Comparison of ENCODE assay signal across 12 mouse cellular contexts in genomic region chr8:122656056-122656999, GRCm38 (mm10). TPM values are rescaled to one million over a fixed set of nuclear protein-coding genes. Genes with fewer than 3 reads are reported as not detected.
A peak's percentile ranks its signal among the peaks of the same experiment; 100 is the strongest.
DNase-seq lines count a peak whose midpoint lies in the region; ATAC-seq and TF ChIP-seq lines count a peak whose summit lies in the region.
"Had no signal": no experiment of that assay in that cellular context is flagged by ENCODE, and none has a peak within 500 bp of the region (broad histone marks: within the 10 kb centered on the region; RNA-seq: fewer than 3 reads in every experiment).

No protein-coding gene starts in this region.

- DNase-seq in liver, postnatal 0 days, result no peak
- DNase-seq in liver, embryonic 11.5 days (ENCODE audit: low spot score), result no peak
- peak; percentile 87 for DNase-seq in heart, adult 18-20 months
- DNase-seq in kidney, postnatal 14 days, result peak; percentile 53
- DNase-seq in stomach, postnatal 0 days (ENCODE audit: low spot score), result peak; percentile 48
- DNase-seq in midbrain, embryonic 10.5 days (ENCODE audit: low spot score), result no peak
- DNase-seq in cerebellum, adult 8-10 months, result no peak
- DNase-seq: thymus, adult 2 months had no signal

- no peak overlapping the region for H3K27ac ChIP-seq in liver, postnatal 0 days (ENCODE audit: low read depth)
- H3K27ac ChIP-seq in liver, embryonic 11.5 days (ENCODE audit: low read depth, low read length), result no peak overlapping the region
- H3K27ac ChIP-seq in stomach, postnatal 0 days (replicated peaks), result 0 out of 2 replicates have a peak overlapping the region, but pooled peaks have one; percentile 24
- no peak overlapping the region for H3K27ac ChIP-seq in midbrain, embryonic 10.5 days (replicated peaks)

- H3K4me2 ChIP-seq in liver, postnatal 0 days (ENCODE audit: low read depth, low read length), result no peak overlapping the region
- no peak overlapping the region for H3K4me2 ChIP-seq in liver, embryonic 11.5 days
- no peak overlapping the region for H3K4me2 ChIP-seq in stomach, postnatal 0 days (replicated peaks; ENCODE audit: low read depth)
- H3K4me2 ChIP-seq: limb, embryonic 12.5 days had no signal

- TF ChIP-seq EP300 in liver, postnatal 0 days (IDR thresholded peaks at IDR 0.05; ENCODE audit: low read depth), result no peak; the same call in 1 of the 2 replicates
- TF ChIP-seq EP300 in stomach, postnatal 0 days (optimal IDR thresholded peaks at IDR 0.05), result no peak

- peak; percentile 56 for ATAC-seq in liver, postnatal 0 days
- no peak for ATAC-seq in liver, embryonic 11.5 days (replicated peaks; ENCODE audit: low FRiP score)
- ATAC-seq in stomach, postnatal 0 days (ENCODE audit: low FRiP score, low TSS enrichment), result 0 out of 2 replicates have a peak, but pooled peaks have one; percentile 19
- ATAC-seq in activated CD4-positive, CD25-positive, alpha-beta regulatory T cell, adult 4 months, result no peak

- no peak overlapping the region for H3K4me3 ChIP-seq in liver, postnatal 0 days (ENCODE audit: low read depth, low read length)
- H3K4me3 ChIP-seq in liver, embryonic 11.5 days (ENCODE audit: low read depth, low read length), result no peak overlapping the region
- no peak overlapping the region for H3K4me3 ChIP-seq in stomach, postnatal 0 days (ENCODE audit: low read depth, low read length)
- no peak overlapping the region for H3K4me3 ChIP-seq in midbrain, embryonic 10.5 days
- H3K4me3 ChIP-seq: limb, embryonic 12.5 days had no signal

- no peaks in the 10 kb centered on the region for H3K27me3 ChIP-seq in liver, postnatal 0 days (ENCODE audit: insufficient read depth, low read length)
- H3K27me3 ChIP-seq in liver, embryonic 11.5 days (replicated peaks; ENCODE audit: control insufficient read depth, insufficient read depth, low read length), result no peaks in the 10 kb centered on the region
- no peaks in the 10 kb centered on the region for H3K27me3 ChIP-seq in stomach, postnatal 0 days (ENCODE audit: control insufficient read depth, insufficient read depth, low read length)
- no peaks in the 10 kb centered on the region for H3K27me3 ChIP-seq in midbrain, embryonic 10.5 days (ENCODE audit: low read depth, poor library complexity, severe bottlenecking)
- H3K27me3 ChIP-seq: limb, embryonic 12.5 days had no signal

- peaks cover 4% of the 10 kb centered on the region; the same call in 1 of the 2 replicates for H3K4me1 ChIP-seq in liver, postnatal 0 days (ENCODE audit: insufficient read depth)
- peaks cover 6% of the 10 kb centered on the region for H3K4me1 ChIP-seq in liver, embryonic 11.5 days (replicated peaks; ENCODE audit: control insufficient read depth, insufficient read depth, low read length)
- H3K4me1 ChIP-seq in stomach, postnatal 0 days (replicated peaks; ENCODE audit: control insufficient read depth, insufficient read depth), result 0 out of 2 replicates have a peak, but pooled peaks cover 2% of the 10 kb centered on the region
- peaks cover 33% of the 10 kb centered on the region for H3K4me1 ChIP-seq in midbrain, embryonic 10.5 days

- TF ChIP-seq CTCF in liver, postnatal 0 days (IDR thresholded peaks at IDR 0.05; ENCODE audit: low read depth), result no peak
- TF ChIP-seq CTCF in stomach, postnatal 0 days (IDR thresholded peaks at IDR 0.05; ENCODE audit: low read depth), result no peak

- no peak overlapping the region for H3K9ac ChIP-seq in liver, postnatal 0 days (replicated peaks)
- no peak overlapping the region for H3K9ac ChIP-seq in liver, embryonic 11.5 days (ENCODE audit: low read depth, low read length)
- H3K9ac ChIP-seq in stomach, postnatal 0 days (ENCODE audit: low read length), result no peak overlapping the region
- H3K9ac ChIP-seq: limb, embryonic 12.5 days had no signal

- no peaks in the 10 kb centered on the region for H3K36me3 ChIP-seq in liver, postnatal 0 days (replicated peaks; ENCODE audit: insufficient read depth, low read length)
- no peaks in the 10 kb centered on the region; the same call in 1 of the 2 replicates for H3K36me3 ChIP-seq in liver, embryonic 11.5 days (ENCODE audit: control insufficient read depth, insufficient read depth, low read length)
- H3K36me3 ChIP-seq in stomach, postnatal 0 days (ENCODE audit: control insufficient read depth, insufficient read depth, low read length), result no peaks in the 10 kb centered on the region
- no peaks in the 10 kb centered on the region for H3K36me3 ChIP-seq in midbrain, embryonic 10.5 days
- H3K36me3 ChIP-seq: limb, embryonic 12.5 days had no signal

- no peaks in the 10 kb centered on the region for H3K9me3 ChIP-seq in liver, postnatal 0 days (ENCODE audit: low read length)
- no peaks in the 10 kb centered on the region for H3K9me3 ChIP-seq in liver, embryonic 11.5 days (ENCODE audit: control insufficient read depth, low read length)
- H3K9me3 ChIP-seq in stomach, postnatal 0 days (ENCODE audit: control insufficient read depth, low read length), result no peaks in the 10 kb centered on the region
- H3K9me3 ChIP-seq in midbrain, embryonic 10.5 days (replicated peaks), result no peaks in the 10 kb centered on the region
- H3K9me3 ChIP-seq: limb, embryonic 12.5 days had no signal

- 69% methylated on average over 13 of the region's 13 CpGs for WGBS in liver, postnatal 0 days (ENCODE audit: insufficient replicate concordance)
- WGBS in liver, embryonic 11.5 days, result 72% methylated on average over 13 of the region's 13 CpGs
- 70% methylated on average over 13 of the region's 13 CpGs for WGBS in stomach, postnatal 0 days
- WGBS in midbrain, embryonic 10.5 days, result 93% methylated on average over 13 of the region's 13 CpGs

RNA-seq across cellular contexts. Expression of gene Pabpn1l, which starts 33.8 kb away (rescaled TPM):
- polyA plus RNA-seq in liver, postnatal 0 days (2015; fragmentation: Nextera tagmentation; extraction: Ambion mirVana), result not detected in 2 replicates
- not detected in 2 replicates for polyA plus RNA-seq in liver, embryonic 11.5 days (2014; fragmentation: Nextera tagmentation; extraction: Ambion mirVana)
- total RNA-seq in heart, adult 18-20 months (2021), result not detected
- polyA plus RNA-seq in stomach, postnatal 0 days (2015; fragmentation: Nextera tagmentation; extraction: Ambion mirVana), result 0.08 TPM in 1 of 2 replicates, not detected in the other
- not detected for polyA plus RNA-seq in activated CD4-positive, CD25-positive, alpha-beta regulatory T cell, adult 4 months (2017; shearing (Covaris generic))
- polyA plus RNA-seq in midbrain, embryonic 10.5 days (2016; fragmentation: Nextera tagmentation; extraction: Ambion mirVana), result not detected in 2 replicates
- total RNA-seq: gastrocnemius, adult 18-20 months had no signal
- polyA plus RNA-seq: limb, embryonic 12.5 days; neural tube, embryonic 11.5 days had no signal

RNA-seq across cellular contexts. Expression of gene Cbfa2t3, which starts 42.6 kb away (rescaled TPM):
- 2.1 and 2.4 TPM in 2 replicates for polyA plus RNA-seq in liver, postnatal 0 days (2015; fragmentation: Nextera tagmentation; extraction: Ambion mirVana)
- 13.8 and 14.4 TPM in 2 replicates for polyA plus RNA-seq in liver, embryonic 11.5 days (2014; fragmentation: Nextera tagmentation; extraction: Ambion mirVana)
- 10 to 100 TPM; 18.7 to 20.4 TPM for total RNA-seq in heart, adult 18-20 months (2021)
- 1.8 and 2.4 TPM in 2 replicates for polyA plus RNA-seq in stomach, postnatal 0 days (2015; fragmentation: Nextera tagmentation; extraction: Ambion mirVana)
- polyA plus RNA-seq in activated CD4-positive, CD25-positive, alpha-beta regulatory T cell, adult 4 months (2017; shearing (Covaris generic)), result under 1 TPM; 0.08 to 0.28 TPM
- polyA plus RNA-seq in midbrain, embryonic 10.5 days (2016; fragmentation: Nextera tagmentation; extraction: Ambion mirVana), result 1.9 and 3.4 TPM in 2 replicates

RNA-seq across cellular contexts. Expression of gene Trappc2l, which starts 44.9 kb away (rescaled TPM):
- 29.3 and 30.7 TPM in 2 replicates for polyA plus RNA-seq in liver, postnatal 0 days (2015; fragmentation: Nextera tagmentation; extraction: Ambion mirVana)
- 40.3 and 44.6 TPM in 2 replicates for polyA plus RNA-seq in liver, embryonic 11.5 days (2014; fragmentation: Nextera tagmentation; extraction: Ambion mirVana)
- total RNA-seq in heart, adult 18-20 months (2021), result 10 to 100 TPM; 62.0 to 69.1 TPM
- 48.0 and 49.5 TPM in 2 replicates for polyA plus RNA-seq in stomach, postnatal 0 days (2015; fragmentation: Nextera tagmentation; extraction: Ambion mirVana)
- 10 to 100 TPM; 46.3 to 78.4 TPM for polyA plus RNA-seq in activated CD4-positive, CD25-positive, alpha-beta regulatory T cell, adult 4 months (2017; shearing (Covaris generic))
- 51.0 and 61.2 TPM in 2 replicates for polyA plus RNA-seq in midbrain, embryonic 10.5 days (2016; fragmentation: Nextera tagmentation; extraction: Ambion mirVana)

RNA-seq across cellular contexts. Expression of gene Galns, which starts 45.1 kb away (rescaled TPM):
- 6.8 and 6.9 TPM in 2 replicates for polyA plus RNA-seq in liver, postnatal 0 days (2015; fragmentation: Nextera tagmentation; extraction: Ambion mirVana)
- 6.5 and 6.6 TPM in 2 replicates for polyA plus RNA-seq in liver, embryonic 11.5 days (2014; fragmentation: Nextera tagmentation; extraction: Ambion mirVana)
- 1 to 10 TPM; 3.6 to 4.0 TPM for total RNA-seq in heart, adult 18-20 months (2021)
- polyA plus RNA-seq in stomach, postnatal 0 days (2015; fragmentation: Nextera tagmentation; extraction: Ambion mirVana), result 8.2 TPM in 2 replicates
- polyA plus RNA-seq in activated CD4-positive, CD25-positive, alpha-beta regulatory T cell, adult 4 months (2017; shearing (Covaris generic)), result 10 to 100 TPM in 1 of 2 experiments, 1 to 10 TPM in 1; 9.8 to 10.5 TPM
- polyA plus RNA-seq in midbrain, embryonic 10.5 days (2016; fragmentation: Nextera tagmentation; extraction: Ambion mirVana), result 6.6 and 7.7 TPM in 2 replicates

Comparison
In these comparisons a context has a peak if more than half of its experiments do, and no peak if none do; other contexts are left out.
1. ATAC-seq: peak in liver, postnatal 0 days (single experiment) and stomach, postnatal 0 days (single experiment); none in liver, embryonic 11.5 days (single experiment) and activated CD4-positive, CD25-positive, alpha-beta regulatory T cell, adult 4 months (single experiment).
2. DNase-seq: peak in heart, adult 18-20 months (2 of 2), kidney, postnatal 14 days (single experiment) and stomach, postnatal 0 days (single experiment); none in liver, postnatal 0 days (single experiment), liver, embryonic 11.5 days (single experiment), midbrain, embryonic 10.5 days (single experiment) and cerebellum, adult 8-10 months (single experiment).